Mouse (Mus musculus) small intestine, adult 2 months (tissue): Measurements from ENCODE around the gene Rab11fip4.

Experiments used
- CTCF ChIP-seq: fragments of 200-500 bp; IDR thresholded peaks from 2 replicates; pipeline ENCODE4 v1.5.1; 2012; ENCODE audit warnings: low read depth, mild to moderate bottlenecking, control low read depth, inconsistent platforms, low read length, moderate library complexity, mixed read lengths; ENCODE audit not compliant: insufficient replicate concordance, insufficient read length; ENCODE audit errors: extremely low read depth
- POLR2A ChIP-seq: fragments of 200-500 bp; IDR thresholded peaks from 2 replicates; pipeline ENCODE4 v1.6.1; 2012; ENCODE audit warnings: low read depth, mild to moderate bottlenecking, control low read depth, inconsistent platforms, low read length, moderate library complexity

GRCm38 (mm10) chr11:79702092-79702491, 111.1 kb downstream of the Rab11fip4 start:
- TF ChIP-seq CTCF, result no peak
- TF ChIP-seq POLR2A, result no peak
